In the genomic region with DNA sequence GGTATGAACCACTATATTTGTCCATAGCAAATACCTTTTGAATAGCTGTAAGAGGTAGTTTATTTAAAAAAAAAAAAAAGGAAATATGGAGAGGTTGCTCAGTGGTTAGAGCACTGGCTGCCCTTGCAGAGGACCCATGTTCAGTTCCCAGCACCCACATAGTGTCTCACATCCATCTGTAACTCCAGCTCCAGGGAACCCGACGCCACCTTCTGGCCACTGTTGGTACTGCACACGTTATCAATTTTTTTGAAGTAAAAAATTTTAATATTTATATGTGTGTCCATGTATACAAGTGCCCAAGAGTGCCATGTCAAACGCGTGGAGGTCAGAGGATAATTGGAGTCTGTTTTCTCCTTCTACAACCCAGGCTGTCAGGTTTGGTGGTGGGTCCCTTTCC, we compare ENCODE assay signal across 12 mouse cellular contexts.
DNase-seq lines count a peak whose midpoint lies in the region; ATAC-seq and TF ChIP-seq lines count a peak whose summit lies in the region.
"Had no signal": no experiment of that assay in that cellular context is flagged by ENCODE, and none has a peak within 500 bp of the region (broad histone marks: within the 10 kb centered on the region; RNA-seq: fewer than 3 reads in every experiment).

No protein-coding gene starts in this region.

- no peak for ATAC-seq in intestine, postnatal 0 days
- no peak for ATAC-seq in intestine, embryonic 15.5 days
- ATAC-seq in midbrain, embryonic 11.5 days (ENCODE audit: low FRiP score): no peak
- no peak for ATAC-seq in midbrain, embryonic 13.5 days
- no peak for ATAC-seq in stomach, postnatal 0 days (ENCODE audit: low FRiP score, low TSS enrichment)
- ATAC-seq: forebrain, embryonic 16.5 days; intestine, embryonic 16.5 days had no signal

- no peaks in the 10 kb centered on the region for H3K27me3 ChIP-seq in intestine, postnatal 0 days (replicated peaks; ENCODE audit: control insufficient read depth, insufficient read depth, low read length)
- H3K27me3 ChIP-seq in intestine, embryonic 15.5 days (replicated peaks): no peaks in the 10 kb centered on the region
- no peaks in the 10 kb centered on the region for H3K27me3 ChIP-seq in midbrain, embryonic 11.5 days (ENCODE audit: control insufficient read depth, insufficient read depth, low read length)
- no peaks in the 10 kb centered on the region for H3K27me3 ChIP-seq in midbrain, embryonic 13.5 days
- H3K27me3 ChIP-seq in stomach, postnatal 0 days (ENCODE audit: control insufficient read depth, insufficient read depth, low read length): no peaks in the 10 kb centered on the region
- H3K27me3 ChIP-seq: embryonic facial prominence, embryonic 13.5 days had no signal

- no peaks in the 10 kb centered on the region for H3K36me3 ChIP-seq in intestine, postnatal 0 days (ENCODE audit: control insufficient read depth, insufficient read depth)
- no peaks in the 10 kb centered on the region for H3K36me3 ChIP-seq in intestine, embryonic 15.5 days
- H3K36me3 ChIP-seq in midbrain, embryonic 11.5 days (ENCODE audit: control insufficient read depth, insufficient read depth, low read length): no peaks in the 10 kb centered on the region
- peaks cover 23% of the 10 kb centered on the region for H3K36me3 ChIP-seq in midbrain, embryonic 13.5 days
- no peaks in the 10 kb centered on the region for H3K36me3 ChIP-seq in stomach, postnatal 0 days (ENCODE audit: control insufficient read depth, insufficient read depth, low read length)
- H3K36me3 ChIP-seq: embryonic facial prominence, embryonic 13.5 days had no signal

- H3K4me3 ChIP-seq in intestine, postnatal 0 days (ENCODE audit: low read depth, low read length): no peak overlapping the region
- no peak overlapping the region for H3K4me3 ChIP-seq in intestine, embryonic 15.5 days (replicated peaks)
- H3K4me3 ChIP-seq in midbrain, embryonic 11.5 days (ENCODE audit: low read depth, low read length): no peak overlapping the region
- H3K4me3 ChIP-seq in midbrain, embryonic 13.5 days (replicated peaks): no peak overlapping the region
- no peak overlapping the region for H3K4me3 ChIP-seq in stomach, postnatal 0 days (ENCODE audit: low read depth, low read length)
- H3K4me3 ChIP-seq: embryonic facial prominence, embryonic 13.5 days had no signal

- no peak overlapping the region for H3K9ac ChIP-seq in intestine, postnatal 0 days (ENCODE audit: low read depth, low read length)
- H3K9ac ChIP-seq in intestine, embryonic 15.5 days: no peak overlapping the region
- no peak overlapping the region for H3K9ac ChIP-seq in midbrain, embryonic 11.5 days (ENCODE audit: low read length)
- H3K9ac ChIP-seq in midbrain, embryonic 13.5 days (replicated peaks): no peak overlapping the region
- no peak overlapping the region for H3K9ac ChIP-seq in stomach, postnatal 0 days (ENCODE audit: low read length)
- H3K9ac ChIP-seq: embryonic facial prominence, embryonic 13.5 days had no signal

- no peak overlapping the region for H3K27ac ChIP-seq in intestine, postnatal 0 days (ENCODE audit: low read depth, low read length)
- no peak overlapping the region for H3K27ac ChIP-seq in intestine, embryonic 15.5 days
- H3K27ac ChIP-seq in midbrain, embryonic 11.5 days (ENCODE audit: low read depth, low read length): no peak overlapping the region
- H3K27ac ChIP-seq in midbrain, embryonic 13.5 days: no peak overlapping the region
- H3K27ac ChIP-seq in stomach, postnatal 0 days (replicated peaks): no peak overlapping the region
- H3K27ac ChIP-seq: embryonic facial prominence, embryonic 13.5 days had no signal

- TF ChIP-seq POLR2A in brain, embryonic 14.5 days (IDR thresholded peaks at IDR 0.05; ENCODE audit: borderline replicate concordance, extremely low read depth, insufficient read depth, insufficient read length, poor library complexity, severe bottlenecking): no peak

- no peaks in the 10 kb centered on the region for H3K9me3 ChIP-seq in intestine, postnatal 0 days (ENCODE audit: control insufficient read depth)
- H3K9me3 ChIP-seq in intestine, embryonic 15.5 days: no peaks in the 10 kb centered on the region
- H3K9me3 ChIP-seq in midbrain, embryonic 11.5 days (ENCODE audit: control insufficient read depth, low read length): peaks cover 4% of the 10 kb centered on the region; the same call in 1 of the 2 replicates
- no peaks in the 10 kb centered on the region for H3K9me3 ChIP-seq in midbrain, embryonic 13.5 days
- H3K9me3 ChIP-seq in stomach, postnatal 0 days (ENCODE audit: control insufficient read depth, low read length): no peaks in the 10 kb centered on the region
- H3K9me3 ChIP-seq: embryonic facial prominence, embryonic 13.5 days had no signal

- no peak for TF ChIP-seq EP300 in stomach, postnatal 0 days (optimal IDR thresholded peaks at IDR 0.05)

- H3K4me2 ChIP-seq in intestine, postnatal 0 days (replicated peaks; ENCODE audit: low read depth): no peak overlapping the region
- H3K4me2 ChIP-seq in intestine, embryonic 15.5 days (replicated peaks): no peak overlapping the region
- no peak overlapping the region for H3K4me2 ChIP-seq in midbrain, embryonic 11.5 days
- no peak overlapping the region for H3K4me2 ChIP-seq in midbrain, embryonic 13.5 days (replicated peaks)
- no peak overlapping the region for H3K4me2 ChIP-seq in stomach, postnatal 0 days (replicated peaks; ENCODE audit: low read depth)
- H3K4me2 ChIP-seq: embryonic facial prominence, embryonic 13.5 days had no signal

- WGBS in intestine, postnatal 0 days: 61% methylated on average over 5 of the region's 5 CpGs
- 53% methylated on average over 5 of the region's 5 CpGs for WGBS in intestine, embryonic 15.5 days
- WGBS in midbrain, embryonic 11.5 days: 56% methylated on average over 5 of the region's 5 CpGs
- WGBS in midbrain, embryonic 13.5 days: 60% methylated on average over 5 of the region's 5 CpGs
- WGBS in stomach, postnatal 0 days: 66% methylated on average over 5 of the region's 5 CpGs

- DNase-seq in midbrain, embryonic 11.5 days (ENCODE audit: low spot score, missing footprints): peak; percentile 71
- DNase-seq in brain, embryonic 14.5 days (ENCODE audit: low read depth): no peak
- no peak for DNase-seq in stomach, postnatal 0 days (ENCODE audit: low spot score)
- DNase-seq in adipocyte (ENCODE audit: low spot score): no peak
- DNase-seq: heart, postnatal 10 days; lung, postnatal 36 days had no signal

- peaks cover 4% of the 10 kb centered on the region; the same call in 1 of the 2 replicates for H3K4me1 ChIP-seq in intestine, postnatal 0 days (replicated peaks; ENCODE audit: control insufficient read depth, insufficient read depth, low read length)
- H3K4me1 ChIP-seq in intestine, embryonic 15.5 days (replicated peaks): peaks cover 23% of the 10 kb centered on the region
- peaks cover 11% of the 10 kb centered on the region; the same call in 1 of the 2 replicates for H3K4me1 ChIP-seq in midbrain, embryonic 11.5 days (ENCODE audit: control insufficient read depth, insufficient read depth, low read length)
- peaks cover 25% of the 10 kb centered on the region for H3K4me1 ChIP-seq in midbrain, embryonic 13.5 days (replicated peaks)
- H3K4me1 ChIP-seq in stomach, postnatal 0 days (replicated peaks; ENCODE audit: control insufficient read depth, insufficient read depth): 0 out of 2 replicates have a peak, but pooled peaks cover 2% of the 10 kb centered on the region

- peak; percentile 58 for TF ChIP-seq CTCF in intestine, postnatal 0 days (IDR thresholded peaks at IDR 0.05; ENCODE audit: low read depth)
- TF ChIP-seq CTCF in brain, embryonic 14.5 days (IDR thresholded peaks at IDR 0.05; ENCODE audit: borderline replicate concordance, extremely low read depth, insufficient read depth, insufficient read length): peak; percentile 68
- TF ChIP-seq CTCF in stomach, postnatal 0 days (IDR thresholded peaks at IDR 0.05; ENCODE audit: low read depth): peak; percentile 60
